Mouse (Mus musculus): Measurements from ENCODE around the gene Fam129a.

- TF ChIP-seq CTCF (IDR thresholded peaks at IDR 0.05; ENCODE audit: borderline replicate concordance, control insufficient read depth, extremely low read depth, insufficient read depth, low read length, poor library complexity) (no peak), POLR2A (IDR thresholded peaks at IDR 0.05; ENCODE audit: control insufficient read depth, extremely low read depth, insufficient read depth, low read length, poor library complexity) (no peak)
Measured at GRCm38 (mm10) chr1:151563401-151563800, 7.6 kb upstream of the Fam129a start.

All from thymus, adult 2 months (tissue).